Mouse (Mus musculus) hindbrain, embryonic 13.5 days (tissue): Measurements from ENCODE around the gene Galnt7. TPM values are rescaled to one million over a fixed set of nuclear protein-coding genes. Genes with fewer than 3 reads are reported as not detected.

Experiments
- ATAC-seq: fragments of 200-750 bp; cut with Nextera tagmentation; 2 replicates; pipeline ENCODE4 v1.8.0; 2017; ENCODE audit warnings: moderate TSS enrichment; ENCODE audit not compliant: low FRiP score
- H3K27ac ChIP-seq: fragments of 300-500 bp; sonication (generic); 2 replicates; pipeline ENCODE4 v1.5.1; 2015; ENCODE audit warnings: inconsistent platforms, mild to moderate bottlenecking, moderate library complexity
- H3K27me3 ChIP-seq: fragments of 300-500 bp; sonication (generic); 2 replicates; pipeline ENCODE4 v1.6.1; 2015; ENCODE audit warnings: mild to moderate bottlenecking, inconsistent platforms
- H3K36me3 ChIP-seq: fragments of 300-500 bp; sonication (generic); 2 replicates; pipeline ENCODE4 v1.6.1; 2015; ENCODE audit warnings: mild to moderate bottlenecking, inconsistent platforms
- H3K4me1 ChIP-seq: fragments of 300-500 bp; sonication (generic); replicated peaks from 2 replicates; pipeline ENCODE4 v1.6.1; 2015; ENCODE audit warnings: inconsistent platforms
- H3K4me2 ChIP-seq: fragments of 300-500 bp; sonication (generic); 2 replicates; pipeline ENCODE4 v1.6.1; 2015; ENCODE audit warnings: inconsistent platforms, mild to moderate bottlenecking, moderate library complexity
- H3K4me3 ChIP-seq: fragments of 300-500 bp; sonication (generic); 2 replicates; pipeline ENCODE4 v1.5.1; 2015; ENCODE audit warnings: mild to moderate bottlenecking, inconsistent platforms
- H3K9ac ChIP-seq: fragments of 300-500 bp; sonication (generic); 2 replicates; pipeline ENCODE4 v1.6.1; 2015; ENCODE audit warnings: mild to moderate bottlenecking, inconsistent platforms
- H3K9me3 ChIP-seq: fragments of 300-500 bp; sonication (generic); 2 replicates; pipeline ENCODE4 v1.6.1; 2016; ENCODE audit warnings: inconsistent platforms
- WGBS: fragments of 180-500 bp; shearing (Covaris S2); methylation state at CpG from one replicate; pipeline ENCODE4 v1.1.7; 2015; 5-methylcytosine and 5-hydroxymethylcytosine counted together
- polyA plus RNA-seq: library from polyadenylated mRNA; unstranded; fragments of >200 nt; fragmentation: Nextera tagmentation; extraction: Ambion mirVana; gene quantifications from 2 replicates; pipeline ENCODE4 v1.2.1, GENCODE M21; 2015

Galnt7 gene
- polyA plus RNA-seq, 1 experiment from 2014 or later = 12.6 TPM

- ATAC-seq = no peak
- Histone ChIP-seq H3K27ac (no peak overlapping the region), H3K4me2 (no peak overlapping the region), H3K4me1 (no peaks in the 10 kb centered on the region), H3K27me3 (no peaks in the 10 kb centered on the region), H3K36me3 (no peaks in the 10 kb centered on the region), H3K4me3 (no peak overlapping the region), H3K9ac (no peak overlapping the region), H3K9me3 (no peaks in the 10 kb centered on the region)
- 87% methylated on average over 7 of the region's 7 CpGs for WGBS
Measured at GRCm38 (mm10) chr8:57592604-57593003, 60.2 kb downstream of the Galnt7 start.

GRCm38 (mm10) chr8:57591681-57592080 lies 61.2 kb downstream of the Galnt7 start:
- ATAC-seq = no peak
- no peaks in the 10 kb centered on the region for H3K9me3 ChIP-seq
- no peaks in the 10 kb centered on the region for H3K4me1 ChIP-seq
- H3K4me2 ChIP-seq = no peak overlapping the region
- no peak overlapping the region for H3K4me3 ChIP-seq
- H3K27me3 ChIP-seq = no peaks in the 10 kb centered on the region
- no peak overlapping the region for H3K27ac ChIP-seq
- H3K36me3 ChIP-seq = no peaks in the 10 kb centered on the region
- H3K9ac ChIP-seq = no peak overlapping the region
- WGBS = 94% methylated on average over 4 of the region's 4 CpGs

GRCm38 (mm10) chr8:57590015-57590414 lies 62.8 kb downstream of the Galnt7 start:
- H3K36me3 ChIP-seq = no peaks in the 10 kb centered on the region
- no peak overlapping the region for H3K4me2 ChIP-seq
- no peak overlapping the region for H3K27ac ChIP-seq
- H3K4me3 ChIP-seq = no peak overlapping the region
- H3K27me3 ChIP-seq = no peaks in the 10 kb centered on the region
- WGBS = 87% methylated on average over 8 of the region's 8 CpGs
- no peaks in the 10 kb centered on the region for H3K9me3 ChIP-seq
- ATAC-seq = no peak
- no peak overlapping the region for H3K9ac ChIP-seq
- H3K4me1 ChIP-seq = peaks cover under 1% of the 10 kb centered on the region; the same call in 1 of the 2 replicates

GRCm38 (mm10) chr8:57589176-57589575 lies 63.7 kb downstream of the Galnt7 start:
- Histone ChIP-seq H3K4me2 (no peak overlapping the region), H3K4me3 (no peak overlapping the region), H3K36me3 (no peaks in the 10 kb centered on the region), H3K9me3 (no peaks in the 10 kb centered on the region), H3K27me3 (no peaks in the 10 kb centered on the region), H3K27ac (no peak overlapping the region), H3K9ac (no peak overlapping the region), H3K4me1 (peaks cover 9% of the 10 kb centered on the region)
- no peak for ATAC-seq
- 94% methylated on average over 9 of the region's 9 CpGs for WGBS

GRCm38 (mm10) chr8:57588604-57589003 lies 64.2 kb downstream of the Galnt7 start:
- H3K27me3 ChIP-seq = no peaks in the 10 kb centered on the region
- no peak overlapping the region for H3K27ac ChIP-seq
- peaks cover 10% of the 10 kb centered on the region for H3K4me1 ChIP-seq
- no peak overlapping the region for H3K9ac ChIP-seq
- H3K4me3 ChIP-seq = no peak overlapping the region
- no peak for ATAC-seq
- WGBS = 97% methylated on average over 1 of the region's 1 CpGs
- H3K36me3 ChIP-seq = no peaks in the 10 kb centered on the region; the same call in 1 of the 2 replicates
- no peak overlapping the region for H3K4me2 ChIP-seq
- H3K9me3 ChIP-seq = no peaks in the 10 kb centered on the region

GRCm38 (mm10) chr8:57586667-57587066 lies 66.2 kb downstream of the Galnt7 start:
- no peak for ATAC-seq
- 61% methylated on average over 4 of the region's 4 CpGs for WGBS
- no peak overlapping the region for H3K4me3 ChIP-seq

GRCm38 (mm10) chr8:57585831-57586230 lies 67.0 kb downstream of the Galnt7 start:
- H3K27ac ChIP-seq = no peak overlapping the region
- WGBS = 66% methylated on average over 3 of the region's 3 CpGs
- ATAC-seq = no peak
- no peaks in the 10 kb centered on the region for H3K9me3 ChIP-seq
- H3K9ac ChIP-seq = no peak overlapping the region
- peaks cover 2% of the 10 kb centered on the region; the same call in 1 of the 2 replicates for H3K36me3 ChIP-seq
- peaks cover 10% of the 10 kb centered on the region for H3K4me1 ChIP-seq
- no peak overlapping the region for H3K4me2 ChIP-seq
- no peak overlapping the region for H3K4me3 ChIP-seq
- no peaks in the 10 kb centered on the region for H3K27me3 ChIP-seq

More at GRCm38 (mm10) chr8:57586667-57587066, 66.2 kb downstream of the Galnt7 start:
- H3K36me3 ChIP-seq = peaks cover 2% of the 10 kb centered on the region; the same call in 1 of the 2 replicates
- no peak overlapping the region for H3K4me2 ChIP-seq
- no peak overlapping the region for H3K27ac ChIP-seq
- H3K9ac ChIP-seq = no peak overlapping the region
- H3K27me3 ChIP-seq = no peaks in the 10 kb centered on the region
- peaks cover 10% of the 10 kb centered on the region for H3K4me1 ChIP-seq
- no peaks in the 10 kb centered on the region for H3K9me3 ChIP-seq

- H3K9ac ChIP-seq = no peak overlapping the region
- H3K4me1 ChIP-seq = peaks cover 10% of the 10 kb centered on the region
- H3K9me3 ChIP-seq = no peaks in the 10 kb centered on the region
- no peak overlapping the region for H3K4me3 ChIP-seq
- no peak for ATAC-seq
- H3K4me2 ChIP-seq = no peak overlapping the region
- H3K36me3 ChIP-seq = peaks cover 2% of the 10 kb centered on the region; the same call in 1 of the 2 replicates
- no peak overlapping the region for H3K27ac ChIP-seq
- no peaks in the 10 kb centered on the region for H3K27me3 ChIP-seq
- WGBS = 92% methylated on average over 5 of the region's 5 CpGs
Measured at GRCm38 (mm10) chr8:57585128-57585442, 67.7 kb downstream of the Galnt7 start.

- no peaks in the 10 kb centered on the region for H3K27me3 ChIP-seq
- peaks cover 10% of the 10 kb centered on the region for H3K4me1 ChIP-seq
- H3K4me2 ChIP-seq = no peak overlapping the region
- peaks cover 2% of the 10 kb centered on the region; the same call in 1 of the 2 replicates for H3K36me3 ChIP-seq
- ATAC-seq = no peak
- H3K4me3 ChIP-seq = no peak overlapping the region
- H3K9me3 ChIP-seq = no peaks in the 10 kb centered on the region
- H3K9ac ChIP-seq = no peak overlapping the region
- no peak overlapping the region for H3K27ac ChIP-seq
- 53% methylated on average over 8 of the region's 8 CpGs for WGBS
Measured at GRCm38 (mm10) chr8:57584416-57585127, 68.3 kb downstream of the Galnt7 start.

- H3K4me1 ChIP-seq = peaks cover 18% of the 10 kb centered on the region
Measured at GRCm38 (mm10) chr8:57579845-57580244, 73.0 kb downstream of the Galnt7 start.

GRCm38 (mm10) chr8:57577301-57577700 lies 75.5 kb downstream of the Galnt7 start:
- no peak for ATAC-seq
- 83% methylated on average over 5 of the region's 5 CpGs for WGBS
- Histone ChIP-seq H3K4me1 (peaks cover 14% of the 10 kb centered on the region), H3K4me3 (no peak overlapping the region), H3K36me3 (no peaks in the 10 kb centered on the region), H3K27me3 (no peaks in the 10 kb centered on the region), H3K4me2 (no peak overlapping the region), H3K9me3 (no peaks in the 10 kb centered on the region), H3K27ac (no peak overlapping the region), H3K9ac (no peak overlapping the region)

More at GRCm38 (mm10) chr8:57579845-57580244, 73.0 kb downstream of the Galnt7 start:
- Histone ChIP-seq H3K9ac (no peak overlapping the region), H3K4me2 (no peak overlapping the region), H3K27me3 (no peaks in the 10 kb centered on the region), H3K4me3 (no peak overlapping the region), H3K27ac (no peak overlapping the region), H3K36me3 (peaks cover 2% of the 10 kb centered on the region; the same call in 1 of the 2 replicates), H3K9me3 (no peaks in the 10 kb centered on the region)
- ATAC-seq = no peak
- 78% methylated on average over 6 of the region's 6 CpGs for WGBS

GRCm38 (mm10) chr8:57576238-57576637 lies 76.6 kb downstream of the Galnt7 start:
- H3K36me3 ChIP-seq = no peaks in the 10 kb centered on the region
- H3K4me1 ChIP-seq = peaks cover 14% of the 10 kb centered on the region
- H3K4me2 ChIP-seq = no peak overlapping the region
- peak; percentile 43; the same call in 1 of the 2 replicates for ATAC-seq
- 25% methylated on average over 7 of the region's 7 CpGs for WGBS
- no peaks in the 10 kb centered on the region for H3K9me3 ChIP-seq
- no peak overlapping the region for H3K4me3 ChIP-seq
- no peak overlapping the region for H3K27ac ChIP-seq
- no peaks in the 10 kb centered on the region for H3K27me3 ChIP-seq
- H3K9ac ChIP-seq = no peak overlapping the region

GRCm38 (mm10) chr8:57575336-57575735 lies 77.5 kb downstream of the Galnt7 start:
- H3K36me3 ChIP-seq = no peaks in the 10 kb centered on the region
- no peak for ATAC-seq
- H3K4me1 ChIP-seq = peaks cover 14% of the 10 kb centered on the region
- WGBS = 84% methylated on average over 9 of the region's 9 CpGs
- H3K27ac ChIP-seq = no peak overlapping the region
- H3K4me2 ChIP-seq = no peak overlapping the region
- no peak overlapping the region for H3K4me3 ChIP-seq
- H3K9ac ChIP-seq = no peak overlapping the region
- H3K9me3 ChIP-seq = no peaks in the 10 kb centered on the region
- H3K27me3 ChIP-seq = no peaks in the 10 kb centered on the region
